Mouse (Mus musculus) CH12.LX (cell line): ENCODE measurements around the gene P2ry1. TPM values are rescaled to one million over a fixed set of nuclear protein-coding genes. Genes with fewer than 3 reads are reported as not detected.

ENCODE experiments used
- DNase-seq: peaks from one replicate; pipeline ENCODE4 v3.0.0-alpha.2; 2013; ENCODE audit errors: extremely low read depth
- H3K27ac ChIP-seq: 2 replicates; pipeline ENCODE4 v1.5.1; 2012; ENCODE audit warnings: low read depth, mild to moderate bottlenecking, control low read depth, moderate library complexity; ENCODE audit not compliant: insufficient read depth
- H3K27me3 ChIP-seq: replicated peaks from 2 replicates; pipeline ENCODE3; 2012; ENCODE audit warnings: inconsistent platforms
- H3K36me3 ChIP-seq, 2 experiments: replicated peaks in 1 of 2; 2 replicates each; pipeline versions ENCODE3 to v1.6.1; 2012; ENCODE audit warnings: inconsistent platforms in 1 of 2, low read length in 1 of 2, mild to moderate bottlenecking in 1 of 2, mixed read lengths in 1 of 2, moderate library complexity in 1 of 2; ENCODE audit not compliant: control insufficient read depth in 1 of 2, insufficient read depth in 1 of 2
- H3K4me1 ChIP-seq, 2 experiments: 2 replicates each; pipeline ENCODE4 v1.6.1; 2012; ENCODE audit warnings: inconsistent platforms in 1 of 2, moderate library complexity in 1 of 2; ENCODE audit not compliant: insufficient read depth in 2 of 2, control insufficient read depth in 1 of 2
- H3K4me2 ChIP-seq: 2 replicates; pipeline ENCODE4 v1.6.1; 2012; ENCODE audit warnings: low read depth, mild to moderate bottlenecking, control low read depth; ENCODE audit not compliant: poor library complexity, insufficient read depth, severe bottlenecking
- H3K4me3 ChIP-seq, 3 experiments: fragments of 150-350 bp in 1 of 3; sonication (generic) in 1 of 3; replicated peaks in 1 of 3; 2 replicates each; pipeline versions ENCODE3 to v1.5.1; 2011 to 2012; ENCODE audit warnings: low read depth in 2 of 3, low read length in 2 of 3, mild to moderate bottlenecking in 2 of 3, moderate library complexity in 2 of 3, control low read depth in 1 of 3, improper control_type of control experiment in 1 of 3, inconsistent platforms in 1 of 3, mixed read lengths in 1 of 3; ENCODE audit not compliant: poor library complexity in 1 of 3
- H3K79me2 ChIP-seq: replicated peaks from 2 replicates; pipeline ENCODE4 v1.6.1; 2012; ENCODE audit warnings: mild to moderate bottlenecking, moderate library complexity; ENCODE audit not compliant: control insufficient read depth, poor library complexity, insufficient read depth, severe bottlenecking; ENCODE audit errors: extremely low read depth
- H3K9ac ChIP-seq: 2 replicates; pipeline ENCODE4 v1.6.1; 2012; ENCODE audit warnings: low read depth, mild to moderate bottlenecking, control low read depth, moderate library complexity; ENCODE audit not compliant: insufficient read depth
- H3K9me3 ChIP-seq: replicated peaks from 2 replicates; pipeline ENCODE3; 2012; ENCODE audit warnings: low read length, inconsistent platforms, mixed read lengths
- BHLHE40 ChIP-seq: IDR thresholded peaks from 2 replicates; pipeline ENCODE4 v1.6.1; 2011; ENCODE audit warnings: mild to moderate bottlenecking, low read depth, low read length, improper control_type of control experiment
- CHD1 ChIP-seq: IDR thresholded peaks from 2 replicates; pipeline ENCODE4 v1.6.1; 2012; ENCODE audit warnings: low read depth, low read length, improper control_type of control experiment, inconsistent platforms
- CHD2 ChIP-seq: IDR thresholded peaks from 2 replicates; pipeline ENCODE4 v1.6.1; 2011; ENCODE audit warnings: low read length, improper control_type of control experiment
- CTCF ChIP-seq, 2 experiments: IDR thresholded peaks in 1 of 2; conservative IDR thresholded peaks in 1 of 2; 2 replicates each; pipeline ENCODE4 v1.5.1; 2011 to 2012; ENCODE audit warnings: low read depth in 2 of 2, low read length in 2 of 2, improper control_type of control experiment in 1 of 2, inconsistent platforms in 1 of 2, mild to moderate bottlenecking in 1 of 2, moderate library complexity in 1 of 2
- E2F4 ChIP-seq: IDR thresholded peaks from 2 replicates; pipeline ENCODE4 v1.6.1; 2011; ENCODE audit warnings: low read depth, low read length, improper control_type of control experiment; ENCODE audit not compliant: insufficient replicate concordance
- ELF1 ChIP-seq: IDR thresholded peaks from 2 replicates; pipeline ENCODE4 v1.6.1; 2014; ENCODE audit warnings: low read depth, mild to moderate bottlenecking, inconsistent platforms, low read length, improper control_type of control experiment
- ETS1 ChIP-seq: conservative IDR thresholded peaks from 2 replicates; pipeline ENCODE4 v1.6.1; 2012; ENCODE audit warnings: low read depth, mild to moderate bottlenecking, inconsistent platforms, low read length, improper control_type of control experiment, moderate library complexity
- GABPA ChIP-seq: IDR thresholded peaks from 2 replicates; pipeline ENCODE4 v1.6.1; 2012; ENCODE audit warnings: low read depth, low read length, improper control_type of control experiment, inconsistent platforms; ENCODE audit not compliant: insufficient replicate concordance
- HCFC1 ChIP-seq: IDR thresholded peaks from 2 replicates; pipeline ENCODE4 v1.6.1; 2012; ENCODE audit warnings: low read depth, mild to moderate bottlenecking, inconsistent platforms, low read length, improper control_type of control experiment
- IRF4 ChIP-seq: IDR thresholded peaks from 2 replicates; pipeline ENCODE4 v1.6.1; 2014; ENCODE audit warnings: low read depth, mild to moderate bottlenecking, inconsistent platforms, low read length, improper control_type of control experiment
- JUN ChIP-seq: IDR thresholded peaks from 2 replicates; pipeline ENCODE4 v1.6.1; 2011; ENCODE audit warnings: low read depth, mild to moderate bottlenecking, low read length, improper control_type of control experiment, moderate library complexity; ENCODE audit not compliant: insufficient read depth
- JUND ChIP-seq: conservative IDR thresholded peaks from 2 replicates; pipeline ENCODE4 v1.6.1; 2011; ENCODE audit warnings: low read depth, low read length, improper control_type of control experiment
- KAT2A ChIP-seq: IDR thresholded peaks from 2 replicates; pipeline ENCODE4 v1.6.1; 2012; ENCODE audit warnings: low read length, improper control_type of control experiment, inconsistent platforms; ENCODE audit not compliant: insufficient replicate concordance
- MAFK ChIP-seq: IDR thresholded peaks from 2 replicates; pipeline ENCODE4 v1.6.1; 2011; ENCODE audit warnings: low read length, improper control_type of control experiment; ENCODE audit not compliant: insufficient replicate concordance
- MAX ChIP-seq: IDR thresholded peaks from 2 replicates; pipeline ENCODE4 v1.6.1; 2011; ENCODE audit warnings: low read length, improper control_type of control experiment
- MAZ ChIP-seq: IDR thresholded peaks from 2 replicates; pipeline ENCODE4 v1.6.1; 2012; ENCODE audit warnings: low read depth, mild to moderate bottlenecking, inconsistent platforms, low read length, improper control_type of control experiment, moderate library complexity
- MEF2A ChIP-seq: IDR thresholded peaks from 2 replicates; pipeline ENCODE4 v1.6.1; 2014; ENCODE audit warnings: low read depth, mild to moderate bottlenecking, inconsistent platforms, low read length, improper control_type of control experiment, borderline replicate concordance
- MYC ChIP-seq: IDR thresholded peaks from 2 replicates; pipeline ENCODE4 v1.6.1; 2011; ENCODE audit warnings: low read depth, mild to moderate bottlenecking, improper control_type of control experiment, low read length
- NRF1 ChIP-seq: IDR thresholded peaks from 2 replicates; pipeline ENCODE4 v1.6.1; 2014; ENCODE audit warnings: low read depth, mild to moderate bottlenecking, inconsistent platforms, low read length, improper control_type of control experiment, moderate library complexity
- PAX5 ChIP-seq: IDR thresholded peaks from 2 replicates; pipeline ENCODE4 v1.6.1; 2012; ENCODE audit warnings: low read length, inconsistent platforms, mixed read lengths
- POLR2AphosphoS2 ChIP-seq: IDR thresholded peaks from 2 replicates; pipeline ENCODE4 v1.6.1; 2011; ENCODE audit warnings: low read depth, low read length, improper control_type of control experiment
- RAD21 ChIP-seq: IDR thresholded peaks from 2 replicates; pipeline ENCODE4 v1.6.1; 2011; ENCODE audit warnings: low read depth, mild to moderate bottlenecking, low read length, improper control_type of control experiment, moderate library complexity
- RCOR1 ChIP-seq: conservative IDR thresholded peaks from 2 replicates; pipeline ENCODE4 v1.6.1; 2012; ENCODE audit warnings: low read depth, mild to moderate bottlenecking, inconsistent platforms, low read length, improper control_type of control experiment
- TCF12 ChIP-seq: IDR thresholded peaks from 2 replicates; pipeline ENCODE4 v1.6.1; 2014; ENCODE audit warnings: low read depth, mild to moderate bottlenecking, inconsistent platforms, low read length, improper control_type of control experiment
- USF1 ChIP-seq: IDR thresholded peaks from 2 replicates; pipeline ENCODE4 v1.6.1; 2014; ENCODE audit warnings: low read depth, mild to moderate bottlenecking, inconsistent platforms, low read length, improper control_type of control experiment
- USF2 ChIP-seq: conservative IDR thresholded peaks from 2 replicates; pipeline ENCODE4 v1.6.1; 2011; ENCODE audit warnings: low read depth, low read length, improper control_type of control experiment
- ZNF384 ChIP-seq: IDR thresholded peaks from 2 replicates; pipeline ENCODE4 v1.6.1; 2012; ENCODE audit warnings: low read depth, low read length, improper control_type of control experiment, inconsistent platforms
- dilution Hi-C: fragments of 300-500 bp; cut with MboI; formaldehyde crosslinking; loops from 2 replicates; pipeline ENCODE4 v1.14.3; 2020; ENCODE audit warnings: low sequenced_read_pairs; ENCODE audit not compliant: extremely low pct_unique_long_range_greater_than_20kb, extremely low pct_ligation_motif_present
- in situ Hi-C: fragments of 300-500 bp; cut with MboI; formaldehyde crosslinking; loops from 3 replicates; pipeline ENCODE4 v1.14.3; 2019; ENCODE audit warnings: low sequenced_read_pairs, low pct_ligation_motif_present, low pct_unique_long_range_greater_than_20kb, mixed read lengths
- polyA plus RNA-seq: library from polyadenylated mRNA; unstranded; fragments of >175 nt; gene quantifications from 2 replicates; pipeline ENCODE4 v1.2.1, GENCODE M21; 2012; ENCODE audit warnings: low read depth; ENCODE audit not compliant: insufficient read length
- total RNA-seq, 2 experiments: library from RNA; depleted of rRNA; stranded (reverse); fragments of 300-350 nt in 1 of 2; fragments of >200 nt in 1 of 2; gene quantifications; 2 replicates each; pipeline ENCODE4 v1.2.3; 2012 to 2014

The P2ry1 gene
- total and polyA plus RNA-seq, 3 experiments: not detected

DNA sequence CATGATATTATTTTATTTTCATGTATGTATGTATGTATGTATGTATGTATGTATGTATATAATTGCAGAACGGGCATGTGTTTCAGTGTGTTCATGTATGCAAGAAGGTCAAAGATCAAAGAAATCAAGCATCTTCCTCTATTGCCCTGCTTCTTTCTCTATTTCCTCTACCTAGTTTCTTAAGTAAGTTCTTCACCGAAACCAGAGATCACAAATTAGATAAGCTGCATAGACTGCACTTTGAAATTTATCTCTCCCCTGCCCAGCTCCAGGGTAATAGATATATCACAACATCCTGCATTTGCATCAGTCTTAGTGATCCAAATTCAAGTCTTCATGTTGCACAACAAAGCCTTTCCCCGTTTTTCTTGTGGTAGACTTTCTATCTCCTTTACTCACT, 20.5 kb upstream of the P2ry1 start:
- no peak for DNase-seq
- no peak overlapping the region for H3K4me2 ChIP-seq
- H3K4me1 ChIP-seq: no peaks in the 10 kb centered on the region
- H3K4me3 ChIP-seq: no peak overlapping the region
- no peak overlapping the region for H3K27ac ChIP-seq
- no peaks in the 10 kb centered on the region for H3K9me3 ChIP-seq
- no peaks in the 10 kb centered on the region for H3K36me3 ChIP-seq
- in situ Hi-C loops (no loop called here), dilution Hi-C loops (no loop called here)
- no peaks in the 10 kb centered on the region for H3K79me2 ChIP-seq
- H3K27me3 ChIP-seq: no peaks in the 10 kb centered on the region
- H3K9ac ChIP-seq: no peak overlapping the region
- no peak for TF ChIP-seq MAZ
- TF ChIP-seq IRF4: no peak
- TF ChIP-seq BHLHE40: no peak
- TF ChIP-seq USF2: no peak
- TF ChIP-seq TCF12: no peak
- no peak for TF ChIP-seq MEF2A
- no peak for TF ChIP-seq MAFK
- TF ChIP-seq POLR2AphosphoS2: no peak
- no peak for TF ChIP-seq NRF1
- TF ChIP-seq ETS1: no peak
- no peak for TF ChIP-seq RAD21
- TF ChIP-seq ELF1: no peak
- TF ChIP-seq E2F4: no peak
- no peak for TF ChIP-seq KAT2A
- TF ChIP-seq JUND: no peak
- no peak for TF ChIP-seq PAX5
- TF ChIP-seq MYC: no peak

DNA sequence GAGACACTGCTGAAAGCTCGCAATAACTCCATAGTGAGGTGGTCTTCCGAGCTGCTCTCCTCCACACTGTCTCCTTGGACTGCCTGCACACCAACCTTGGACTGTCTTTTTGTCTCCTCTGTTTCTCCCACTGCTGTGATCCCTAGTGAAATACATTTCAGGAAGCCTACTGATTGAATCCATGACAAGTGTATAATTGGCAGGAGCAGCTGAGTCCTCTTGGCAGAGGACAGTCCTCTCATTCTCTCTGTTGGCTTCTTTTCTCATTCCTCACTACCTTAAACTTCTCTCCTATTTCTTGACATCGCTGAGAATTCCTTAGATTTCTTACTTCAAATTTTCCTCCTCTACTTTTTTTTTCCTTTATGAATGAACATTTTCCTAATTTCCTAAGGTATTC, 4.5 kb upstream of the P2ry1 start:
- no peaks in the 10 kb centered on the region for H3K27me3 ChIP-seq
- in situ Hi-C loops (no loop called here), dilution Hi-C loops (no loop called here)
- H3K4me3 ChIP-seq: no peak overlapping the region
- no peak for DNase-seq
- TF ChIP-seq CHD1: no peak
- TF ChIP-seq ELF1: no peak
- no peak for TF ChIP-seq USF1
- no peak for TF ChIP-seq MYC
- TF ChIP-seq GABPA: no peak
- no peak for TF ChIP-seq CHD2
- no peak for TF ChIP-seq USF2
- no peak for TF ChIP-seq ZNF384
- TF ChIP-seq KAT2A: no peak
- TF ChIP-seq MAZ: no peak
- TF ChIP-seq RAD21: no peak
- TF ChIP-seq JUN: no peak
- TF ChIP-seq CTCF (conservative IDR thresholded peaks at IDR 0.05 in 1 of 2, IDR thresholded peaks at IDR 0.05 in 1 of 2; ENCODE audit: low read depth in 2 of 2, low read length in 2 of 2): no peak
- no peak for TF ChIP-seq IRF4
- no peak for TF ChIP-seq RCOR1
- no peak for TF ChIP-seq MAX
- TF ChIP-seq POLR2AphosphoS2: no peak
- no peak for TF ChIP-seq HCFC1
- no peak for TF ChIP-seq E2F4
- no peaks in the 10 kb centered on the region for H3K4me1 ChIP-seq
- H3K9ac ChIP-seq: no peak overlapping the region
- H3K79me2 ChIP-seq: no peaks in the 10 kb centered on the region
- H3K9me3 ChIP-seq: peaks cover 10% of the 10 kb centered on the region
- H3K36me3 ChIP-seq: no peaks in the 10 kb centered on the region
- no peak overlapping the region for H3K4me2 ChIP-seq
- H3K27ac ChIP-seq: no peak overlapping the region
